Mouse (Mus musculus) c-Kit-positive CD71-positive TER-119-negative erythroid progenitor cells, embryonic 14.5 days (primary cell): ENCODE measurements at regions not wholly inside any gene's neighbourhood (a gene's known extent, or its start where the extent isn't known, plus 50 kb on each side); places are given as distances from the start of the nearest gene placed in this dataset.

Experiments
- DNase-seq: peaks from one replicate; pipeline ENCODE4 v3.0.0-alpha.2; 2013; ENCODE audit warnings: low read depth

GRCm38 (mm10) chr13:71653939-71654467 is 309.5 kb downstream of the Irx1 start:
- DNase-seq = no peak

GRCm38 (mm10) chr13:71653212-71653938 is 310.1 kb downstream of the Irx1 start:
- no peak for DNase-seq

- no peak for DNase-seq
These were observed 313.6 kb downstream of the Irx1 start for GRCm38 (mm10) chr13:71649876-71650275.

GRCm38 (mm10) chr13:71649031-71649430 is 314.5 kb downstream of the Irx1 start:
- DNase-seq = no peak

GRCm38 (mm10) chr13:71631447-71631846 is 332.1 kb downstream of the Irx1 start:
- no peak for DNase-seq

GRCm38 (mm10) chr13:71617198-71617597 is 346.3 kb downstream of the Irx1 start:
- no peak for DNase-seq

- DNase-seq = no peak
These were observed 350.9 kb downstream of the Irx1 start for GRCm38 (mm10) chr13:71612393-71613179.

GRCm38 (mm10) chr13:71582486-71582885 is 381.0 kb downstream of the Irx1 start:
- DNase-seq = no peak

- DNase-seq = no peak
These were observed 397.6 kb downstream of the Irx1 start for GRCm38 (mm10) chr13:71565895-71566294.

GRCm38 (mm10) chr13:71565388-71565787 is 398.1 kb downstream of the Irx1 start:
- DNase-seq = no peak

- no peak for DNase-seq
These were observed 404.9 kb downstream of the Irx1 start for GRCm38 (mm10) chr13:71558477-71559215.

GRCm38 (mm10) chr13:71555471-71555870 is 408.1 kb downstream of the Irx1 start:
- DNase-seq = no peak

GRCm38 (mm10) chr13:71550109-71550508 is 413.4 kb downstream of the Irx1 start:
- no peak for DNase-seq

- no peak for DNase-seq
These were observed 414.2 kb downstream of the Irx1 start for GRCm38 (mm10) chr13:71549206-71549831.

- DNase-seq = no peak
These were observed 425.3 kb downstream of the Irx1 start for GRCm38 (mm10) chr13:71538226-71538625.

- DNase-seq = no peak
These were observed 430.6 kb downstream of the Irx1 start for GRCm38 (mm10) chr13:71532796-71533351.

- no peak for DNase-seq
These were observed 434.0 kb downstream of the Irx1 start for GRCm38 (mm10) chr13:71529397-71530122.

GRCm38 (mm10) chr13:71517776-71518175 is 445.7 kb downstream of the Irx1 start:
- no peak for DNase-seq

GRCm38 (mm10) chr13:71513204-71513603 is 450.3 kb downstream of the Irx1 start:
- no peak for DNase-seq

- DNase-seq = no peak
These were observed 455.5 kb downstream of the Irx1 start for GRCm38 (mm10) chr13:71507956-71508401.

- no peak for DNase-seq
These were observed 456.0 kb downstream of the Irx1 start for GRCm38 (mm10) chr13:71507421-71507931.
